Mouse (Mus musculus) layer of hippocampus, adult 8-10 months (tissue): ENCODE measurements around the gene Saxo1. TPM values are rescaled to one million over a fixed set of nuclear protein-coding genes. Genes with fewer than 3 reads are reported as not detected.

Experiments used
- DNase-seq, 2 experiments: peaks; one replicate each; pipeline ENCODE4 v3.0.0; 2022; ENCODE audit warnings: low spot score in 2 of 2
- total RNA-seq, 4 experiments: library from RNA; stranded (reverse); gene quantifications; 2 replicates each; pipeline ENCODE4 v1.2.4; 2022

The Saxo1 gene
- total RNA-seq, 4 experiments from 2014 or later, result not detected

GRCm38 (mm10) chr4:86527162-86528136 lies 30.7 kb downstream of the Saxo1 start:
- DNase-seq, result no peak

- no peak for DNase-seq
Observed at GRCm38 (mm10) chr4:86524483-86524882, 33.6 kb downstream of the Saxo1 start.

DNA sequence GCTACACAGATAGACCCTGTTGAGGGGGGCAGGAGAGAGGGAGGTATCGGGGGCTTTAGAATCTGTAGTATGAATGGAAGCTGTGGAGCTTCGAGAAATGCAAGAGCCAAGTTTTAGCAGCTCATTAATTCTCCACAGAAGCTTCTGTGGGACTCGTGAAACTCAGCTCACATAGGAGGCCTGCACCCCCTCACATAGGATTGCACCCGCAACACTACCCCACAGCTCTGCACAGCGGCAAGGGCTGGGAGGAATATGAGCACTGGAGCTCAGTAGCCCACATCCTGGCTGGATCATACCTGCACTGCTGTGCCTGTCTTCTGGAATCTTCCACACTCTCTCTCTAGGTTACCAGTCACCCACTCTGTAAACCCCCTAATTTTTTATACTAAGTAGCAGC lies 34.4 kb downstream of the Saxo1 start:
- no peak for DNase-seq

GRCm38 (mm10) chr4:86520695-86521094 lies 37.4 kb downstream of the Saxo1 start:
- no peak for DNase-seq

DNA sequence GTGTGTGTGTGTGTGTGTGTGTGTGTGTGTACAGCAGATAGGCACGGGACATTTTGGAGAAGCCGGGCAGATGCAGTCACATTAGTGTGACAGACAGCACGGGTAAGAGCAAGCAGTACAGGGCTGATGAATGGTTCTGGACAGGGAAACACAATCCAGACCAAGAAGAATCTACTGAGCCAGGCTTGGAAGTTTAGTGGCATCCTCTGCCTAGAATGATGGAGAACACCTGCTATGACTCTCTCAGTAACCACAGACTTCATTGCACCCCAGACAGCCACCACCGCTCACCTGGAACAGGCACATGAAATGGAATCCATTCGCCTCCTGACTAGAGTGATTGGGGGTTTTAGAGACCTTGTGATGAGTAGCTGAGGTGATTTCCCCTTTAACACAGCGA lies 38.2 kb downstream of the Saxo1 start:
- no peak for DNase-seq

GRCm38 (mm10) chr4:86504656-86505055 lies 53.5 kb downstream of the Saxo1 start:
- DNase-seq, result no peak

DNA sequence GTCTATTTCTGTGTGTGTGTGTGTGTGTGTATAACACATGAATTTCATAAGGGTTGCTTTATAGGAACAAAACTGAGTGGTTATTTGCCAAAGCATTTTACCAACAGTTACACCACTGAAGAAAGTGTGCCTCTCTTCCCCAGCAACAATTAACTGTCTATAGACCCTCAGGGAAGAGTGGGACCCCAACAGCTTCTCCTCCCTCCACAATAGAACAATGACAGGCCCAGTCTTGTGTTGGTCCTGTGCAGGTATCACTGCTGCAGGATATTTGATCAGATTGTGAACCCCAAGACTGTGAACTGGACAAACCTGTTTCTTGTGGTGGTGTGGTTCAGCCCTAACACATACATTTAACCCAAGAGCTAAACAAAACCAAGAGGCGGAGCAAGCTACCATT lies 58.6 kb downstream of the Saxo1 start:
- no peak for DNase-seq

GRCm38 (mm10) chr4:86498754-86499153 lies 59.4 kb downstream of the Saxo1 start:
- DNase-seq, result no peak

DNA sequence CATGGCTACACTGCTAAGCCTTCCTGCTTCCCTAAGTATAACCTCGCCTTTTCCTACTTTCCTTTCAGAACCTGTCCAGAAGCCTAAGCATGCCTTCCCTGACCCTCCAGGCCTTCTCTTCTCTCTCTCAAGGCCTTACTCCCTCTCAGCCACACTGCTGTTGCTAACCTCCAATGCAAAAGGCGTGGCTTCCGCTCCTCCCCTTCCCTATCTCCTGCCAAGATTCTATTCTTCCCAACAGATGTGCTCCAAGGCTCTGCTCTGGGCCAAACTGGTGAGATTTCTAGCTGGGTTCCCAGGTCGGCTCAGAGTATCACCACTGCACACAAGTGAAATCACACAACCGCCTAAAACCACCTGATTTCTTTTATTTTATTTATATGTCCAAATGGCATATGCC lies 69.0 kb downstream of the Saxo1 start:
- DNase-seq, result no peak

- DNase-seq, result no peak
Observed at GRCm38 (mm10) chr4:86486901-86487300, 71.2 kb downstream of the Saxo1 start.

GRCm38 (mm10) chr4:86486491-86486890 lies 71.6 kb downstream of the Saxo1 start:
- no peak for DNase-seq

- DNase-seq, result no peak
Observed at GRCm38 (mm10) chr4:86485052-86485451, 73.1 kb downstream of the Saxo1 start.

DNA sequence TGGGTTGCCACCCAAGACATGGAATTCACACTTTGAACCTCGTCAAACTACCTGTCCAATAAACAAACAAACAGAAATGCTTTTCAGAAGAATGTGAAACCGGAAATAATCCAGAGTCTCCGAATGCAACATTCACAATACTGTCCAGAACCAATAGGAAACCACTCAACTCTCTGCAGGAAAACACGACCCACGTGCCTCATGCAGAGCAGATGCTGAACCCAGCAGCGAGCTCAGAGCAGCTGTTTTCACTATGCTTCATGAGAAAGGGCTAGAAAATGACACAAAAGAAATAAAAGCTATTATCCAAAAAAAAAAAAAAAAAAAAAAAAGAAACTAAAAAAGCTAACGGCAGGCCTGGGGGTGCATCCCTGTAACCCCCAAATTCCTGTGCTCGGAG lies 74.4 kb downstream of the Saxo1 start:
- no peak for DNase-seq

DNA sequence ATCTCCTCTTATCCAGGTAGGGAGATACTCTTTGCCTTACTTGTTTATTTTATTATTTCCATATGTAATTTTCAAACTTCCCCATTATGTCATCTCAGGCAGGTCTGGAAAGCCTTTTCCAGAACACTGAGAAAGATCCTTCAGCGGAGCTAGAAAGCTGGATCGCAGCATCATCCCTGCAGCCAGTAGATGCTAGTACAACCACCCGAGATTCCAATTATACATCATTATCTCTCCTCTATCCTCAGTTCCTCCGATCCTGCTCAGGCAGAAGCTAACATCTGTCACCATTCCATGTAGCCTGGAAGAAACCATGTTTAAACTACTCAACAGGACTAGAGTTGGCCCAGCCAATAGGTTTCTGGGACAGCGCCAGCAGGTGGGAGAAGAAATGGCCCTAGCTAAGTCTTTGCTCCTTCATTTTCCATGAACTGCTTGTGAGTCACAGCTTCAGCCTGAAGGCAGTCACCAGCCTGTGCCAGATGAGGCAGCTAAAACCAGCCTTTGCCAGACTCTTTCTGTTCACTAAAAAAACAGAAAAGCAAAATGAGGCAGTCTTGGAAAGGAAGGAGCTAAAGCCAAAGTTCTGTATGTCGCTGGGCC lies 75.0 kb downstream of the Saxo1 start:
- peak; percentile 13 to 25 for DNase-seq

GRCm38 (mm10) chr4:86480891-86481290 lies 77.2 kb downstream of the Saxo1 start:
- peak in 1 of 2 experiments; percentile 33 for DNase-seq

- DNase-seq, result no peak
Observed at GRCm38 (mm10) chr4:86464808-86465207, 93.3 kb downstream of the Saxo1 start.

- DNase-seq, result no peak
Observed at GRCm38 (mm10) chr4:86450468-86450867, 107.7 kb downstream of the Saxo1 start.

GRCm38 (mm10) chr4:86436336-86436735 lies 121.8 kb downstream of the Saxo1 start:
- no peak for DNase-seq

DNA sequence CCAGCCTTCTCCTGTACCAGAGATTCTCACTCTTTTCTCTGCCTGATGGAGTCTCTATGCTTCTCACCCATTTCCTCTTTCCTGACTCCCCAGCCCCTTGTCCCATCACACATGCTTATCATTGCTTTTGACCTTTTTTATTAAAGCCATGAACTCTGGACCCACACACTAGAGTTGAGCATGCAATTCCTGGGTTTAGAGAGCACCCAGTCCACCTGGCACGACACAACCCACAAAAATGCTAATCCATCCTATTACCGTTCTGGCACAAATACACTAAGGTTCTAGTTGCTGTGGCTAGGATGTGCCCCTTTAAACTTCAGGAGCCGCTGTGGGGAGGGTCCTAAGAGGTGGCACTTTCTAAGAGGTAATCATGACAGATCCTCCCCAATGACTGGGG lies 122.5 kb downstream of the Saxo1 start:
- no peak for DNase-seq

DNA sequence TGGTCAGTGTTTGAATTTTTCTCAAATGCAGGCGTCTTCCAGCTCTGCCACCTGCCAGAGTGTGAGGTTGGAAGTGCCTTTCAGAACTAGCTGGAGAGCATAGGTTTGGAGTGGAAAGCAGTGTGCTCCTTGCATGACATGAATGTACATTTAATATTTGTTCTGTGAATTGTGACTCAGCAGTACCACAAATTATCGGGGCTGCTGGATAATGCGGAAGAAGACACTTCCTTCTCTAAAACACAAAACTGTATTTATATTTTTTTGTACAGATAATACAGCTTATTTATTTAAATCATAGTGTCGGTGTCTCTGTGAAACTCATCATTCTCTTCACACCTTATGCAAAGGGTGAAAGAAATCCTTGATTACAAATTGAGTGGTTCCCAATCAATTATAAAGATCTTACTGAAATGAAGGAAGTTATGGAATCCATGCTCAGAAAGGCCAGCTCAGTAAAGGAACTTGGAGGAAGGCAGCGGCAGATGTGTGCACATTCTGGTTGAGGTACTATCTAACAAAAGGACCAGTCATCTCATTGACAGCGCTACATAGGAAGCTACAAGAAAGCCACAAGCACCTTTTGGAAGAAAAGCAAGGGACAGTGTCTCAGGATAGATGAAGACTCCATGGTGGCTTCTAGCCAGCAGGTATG lies 129.9 kb downstream of the Saxo1 start:
- no peak for DNase-seq

DNA sequence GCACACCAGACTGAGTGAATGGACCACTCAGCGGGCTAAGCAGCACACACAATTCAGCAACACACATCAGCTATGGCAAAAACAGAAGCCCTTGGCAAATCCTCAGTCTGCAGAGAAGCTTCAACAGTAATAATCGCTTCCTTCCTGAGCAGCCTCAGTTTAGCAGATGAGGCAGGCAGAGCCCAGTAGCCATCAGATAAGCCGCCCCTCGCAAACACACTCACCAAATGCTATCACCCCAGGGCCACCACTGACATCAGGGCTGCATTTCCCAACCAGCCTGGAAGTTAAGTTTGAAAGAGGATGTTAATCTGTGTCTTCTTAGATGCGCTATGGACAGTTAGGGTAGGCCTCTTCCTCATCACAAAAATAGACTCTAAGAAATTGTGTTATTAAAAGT lies 130.8 kb downstream of the Saxo1 start:
- DNase-seq, result no peak

DNA sequence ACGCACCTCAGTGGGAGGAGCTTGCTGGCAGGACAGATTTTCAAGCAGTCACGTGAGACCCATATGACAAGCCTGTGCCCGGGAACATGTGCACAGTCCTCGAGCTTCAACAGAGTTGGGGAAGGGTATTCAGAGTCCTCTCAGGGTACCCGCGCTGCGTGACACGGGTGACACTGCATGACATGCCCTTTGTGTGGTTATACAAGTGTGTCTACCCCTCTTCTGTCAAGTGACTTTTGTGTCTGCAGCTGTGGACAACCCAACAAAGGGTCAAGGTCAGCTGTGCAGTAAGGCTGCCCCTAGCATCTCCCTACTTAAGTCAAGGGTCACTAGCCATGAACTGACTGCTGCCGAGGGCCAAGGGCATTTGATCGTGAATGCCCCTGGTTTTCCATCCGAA lies 131.6 kb downstream of the Saxo1 start:
- DNase-seq, result no peak
